Mouse (Mus musculus) cerebellum, adult 9-11 months (tissue): ENCODE measurements around the gene Srsf1.
"Not testable (repeated sequence)": the region's sequence is repeated elsewhere in the genome, so short reads cannot be mapped to it uniquely, and the experiment has no call there.

Experiments
- DNase-seq: peaks from one replicate; pipeline ENCODE4 v3.0.0; 2022

Srsf1 gene

DNA sequence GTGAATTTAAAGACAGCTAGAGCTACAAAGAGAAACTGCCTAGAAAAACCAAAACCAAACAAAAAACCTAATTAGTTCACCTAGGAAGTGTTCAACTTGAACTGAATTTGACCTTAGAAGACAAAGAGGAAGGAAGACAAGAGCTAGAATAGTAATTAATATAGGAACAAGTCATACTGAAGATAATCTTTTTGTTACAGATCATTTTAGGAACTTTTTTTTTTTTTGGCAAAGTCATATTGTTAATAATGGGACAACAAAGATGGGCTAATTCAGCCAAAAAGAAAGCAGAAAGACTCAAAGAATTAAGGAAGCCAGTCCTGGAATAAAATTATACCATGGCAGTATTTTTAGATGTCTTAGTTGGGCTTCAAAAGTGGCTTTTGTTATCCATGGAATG lies 2.9 kb upstream of the Srsf1 start:
- DNase-seq: no peak

DNA sequence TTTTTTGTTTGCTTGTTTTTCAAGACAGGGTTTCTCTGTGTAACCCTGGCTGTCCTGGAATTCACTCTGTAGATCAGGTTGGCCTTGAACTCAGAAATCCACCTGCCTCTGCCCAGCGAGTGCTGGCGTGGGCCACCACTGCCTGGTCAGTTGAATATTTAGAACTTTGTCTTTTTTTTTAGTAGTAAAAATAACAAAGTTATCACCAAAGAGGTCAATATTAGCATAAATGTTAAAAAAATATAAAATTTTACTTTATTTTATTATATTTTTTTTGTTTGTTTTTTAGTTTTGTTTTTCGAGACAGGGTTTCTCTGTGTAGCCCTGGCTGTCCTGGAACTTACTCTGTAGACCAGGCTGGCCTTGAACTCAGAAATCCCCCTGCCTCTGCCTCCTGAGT lies 2.0 kb upstream of the Srsf1 start:
- not testable (repeated sequence) for DNase-seq

DNA sequence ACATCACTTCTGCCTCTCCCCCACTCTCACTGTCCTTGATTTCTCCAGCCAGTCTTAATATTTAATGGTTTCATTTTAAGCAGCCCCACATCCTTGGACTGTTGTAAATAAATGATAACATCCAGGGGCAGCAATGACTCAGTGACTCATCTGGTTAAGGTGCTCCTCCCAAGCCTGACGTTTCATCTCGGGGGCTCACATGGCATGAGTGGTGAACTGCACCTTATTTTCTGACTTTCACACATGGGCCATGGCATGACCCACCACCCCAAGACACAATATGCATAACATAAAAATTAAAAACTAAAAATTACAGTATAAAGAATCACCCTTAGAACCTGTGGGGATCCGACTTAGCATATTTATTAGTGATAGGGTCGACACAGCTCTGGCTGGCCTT lies 1.3 kb upstream of the Srsf1 start:
- no peak for DNase-seq

DNA sequence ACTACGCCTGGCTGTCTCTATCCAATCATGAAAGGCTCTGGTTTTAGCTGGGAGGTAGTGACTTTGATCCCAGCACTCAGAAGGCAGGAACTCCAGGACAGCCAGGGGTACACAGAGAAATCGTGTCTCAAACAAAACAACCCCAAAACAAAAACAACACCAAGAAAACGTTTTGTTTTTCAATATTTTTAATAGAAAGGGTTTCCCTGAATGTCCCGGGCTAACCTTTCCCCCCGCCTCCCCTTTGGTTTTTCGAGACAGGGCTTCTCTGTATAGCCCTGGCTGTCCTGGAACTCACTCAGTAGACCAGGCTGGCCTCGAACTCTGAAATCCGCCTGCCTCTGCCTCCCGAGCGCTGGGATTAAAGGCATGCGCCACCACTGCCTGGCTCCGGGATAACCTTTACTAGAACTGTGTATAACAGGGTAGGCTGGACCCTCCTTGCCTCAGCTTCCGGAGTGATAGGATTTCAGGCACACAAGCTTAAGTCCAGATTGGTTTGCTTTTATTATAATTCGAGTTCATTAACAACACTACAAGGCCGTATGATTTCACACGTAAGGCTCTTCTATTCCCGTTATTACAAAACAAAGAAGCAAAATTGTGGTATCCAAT lies 743 bp upstream of the Srsf1 start:
- DNase-seq: peak; percentile 57

DNA sequence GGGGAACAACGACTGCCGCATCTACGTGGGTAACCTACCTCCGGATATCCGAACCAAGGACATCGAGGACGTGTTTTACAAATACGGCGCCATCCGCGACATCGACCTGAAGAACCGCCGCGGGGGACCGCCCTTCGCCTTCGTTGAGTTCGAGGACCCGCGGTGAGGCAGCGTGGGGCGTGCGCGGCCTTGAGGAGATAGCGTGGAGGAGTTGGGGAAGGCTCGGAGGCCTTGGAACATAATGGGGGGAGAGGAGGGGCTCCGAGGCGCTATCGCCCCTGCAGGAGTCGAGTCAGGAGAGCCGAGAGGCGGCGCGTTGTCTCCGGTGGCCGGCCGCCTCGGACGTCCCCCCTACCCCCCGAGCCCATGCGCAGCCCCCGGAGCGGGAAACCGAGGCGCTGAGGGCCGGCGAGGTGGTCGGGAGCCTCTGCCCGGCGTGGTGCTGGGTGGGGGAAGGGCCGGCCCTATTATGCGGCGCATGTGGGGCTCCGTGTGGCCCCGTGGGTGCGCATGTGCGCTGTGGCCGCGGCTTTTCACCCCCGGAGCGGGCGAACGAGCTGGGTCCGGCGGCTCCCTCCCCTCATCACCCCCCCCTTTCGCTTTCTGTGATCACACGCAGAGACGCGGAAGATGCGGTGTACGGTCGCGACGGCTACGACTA lies 828 bp downstream of the Srsf1 start:
- peak; percentile 79 for DNase-seq

DNA sequence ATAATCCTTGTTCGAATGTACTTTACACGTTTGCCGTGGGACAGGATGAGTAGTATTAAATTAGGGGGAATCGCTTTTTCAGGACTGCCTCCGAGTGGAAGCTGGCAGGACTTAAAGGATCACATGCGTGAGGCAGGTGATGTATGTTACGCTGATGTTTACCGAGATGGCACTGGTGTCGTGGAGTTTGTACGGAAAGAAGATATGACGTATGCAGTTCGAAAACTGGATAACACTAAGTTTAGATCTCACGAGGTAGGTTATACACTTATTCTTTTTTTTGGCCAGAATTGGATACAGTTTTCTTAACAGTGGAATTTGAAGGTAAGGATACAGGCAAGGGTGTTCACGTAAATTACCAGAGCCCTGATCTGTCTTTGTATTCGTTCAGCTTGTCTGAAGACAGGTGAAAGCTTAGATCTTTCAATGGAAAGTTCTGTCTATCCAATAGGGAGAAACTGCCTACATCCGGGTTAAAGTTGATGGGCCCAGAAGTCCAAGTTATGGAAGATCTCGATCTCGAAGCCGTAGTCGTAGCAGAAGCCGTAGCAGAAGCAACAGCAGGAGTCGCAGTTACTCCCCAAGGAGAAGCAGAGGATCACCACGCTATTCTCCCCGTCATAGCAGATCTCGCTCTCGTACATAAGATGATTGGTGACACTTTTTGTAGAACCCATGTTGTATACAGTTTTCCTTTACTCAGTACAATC lies 1.9 kb downstream of the Srsf1 start:
- DNase-seq: peak; percentile 32

DNA sequence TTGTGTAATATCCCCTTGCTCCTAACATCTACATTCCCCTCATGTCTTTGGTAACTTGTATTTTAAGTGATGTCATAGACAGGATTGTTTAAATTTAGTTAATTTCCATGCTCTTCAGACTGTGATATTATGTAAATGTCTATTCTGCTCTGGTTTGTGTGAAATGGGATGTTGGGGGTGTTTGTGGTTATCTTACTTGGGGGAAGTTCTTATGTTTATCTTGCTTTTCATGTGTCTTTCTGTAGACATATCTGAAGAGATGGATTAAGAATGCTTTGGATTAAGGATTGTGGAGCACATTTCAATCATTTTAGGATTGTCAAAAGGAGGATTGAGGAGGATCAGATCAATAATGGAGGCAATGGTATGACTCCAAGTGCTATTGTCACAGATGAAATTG lies 2.6 kb downstream of the Srsf1 start:
- no peak for DNase-seq

DNA sequence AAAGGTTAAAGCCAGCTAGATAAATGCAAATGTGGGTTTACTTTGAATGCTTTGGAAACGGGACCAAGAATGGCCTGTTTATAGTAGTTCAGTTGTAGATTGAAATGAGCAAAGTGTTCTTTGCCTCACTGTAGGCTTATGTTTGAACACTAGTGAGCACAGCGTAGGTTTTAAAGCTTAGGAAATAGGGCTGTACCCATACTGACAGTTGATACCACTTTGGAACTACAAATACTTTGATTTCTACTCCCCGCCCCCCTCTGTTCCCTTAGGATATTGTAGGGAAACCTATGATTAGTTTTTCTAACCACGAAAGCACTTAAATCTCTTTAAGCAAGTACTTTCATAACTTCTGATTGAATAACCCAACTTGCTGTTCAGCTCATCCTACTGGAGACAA lies 5.5 kb downstream of the Srsf1 start:
- no peak for DNase-seq

DNA sequence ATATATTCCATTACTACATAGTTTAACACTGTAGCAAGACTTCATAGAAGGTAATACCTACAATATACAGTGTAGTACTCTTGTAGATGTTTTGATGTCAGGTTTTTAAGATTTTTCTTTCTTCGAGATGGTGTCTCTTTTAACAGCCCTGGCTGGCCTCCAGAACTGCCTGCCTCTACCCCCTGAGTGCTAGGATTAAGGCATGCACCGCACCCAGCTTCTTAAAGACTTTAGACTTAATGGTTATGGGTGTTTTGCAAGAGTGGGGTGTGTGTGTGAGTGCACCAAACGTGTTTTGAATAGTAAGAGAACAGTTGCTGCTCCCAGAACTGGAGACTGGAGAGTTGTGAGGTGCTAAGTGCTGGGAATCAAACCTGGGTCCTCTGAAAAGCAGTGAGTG lies 6.6 kb downstream of the Srsf1 start:
- no peak for DNase-seq

DNA sequence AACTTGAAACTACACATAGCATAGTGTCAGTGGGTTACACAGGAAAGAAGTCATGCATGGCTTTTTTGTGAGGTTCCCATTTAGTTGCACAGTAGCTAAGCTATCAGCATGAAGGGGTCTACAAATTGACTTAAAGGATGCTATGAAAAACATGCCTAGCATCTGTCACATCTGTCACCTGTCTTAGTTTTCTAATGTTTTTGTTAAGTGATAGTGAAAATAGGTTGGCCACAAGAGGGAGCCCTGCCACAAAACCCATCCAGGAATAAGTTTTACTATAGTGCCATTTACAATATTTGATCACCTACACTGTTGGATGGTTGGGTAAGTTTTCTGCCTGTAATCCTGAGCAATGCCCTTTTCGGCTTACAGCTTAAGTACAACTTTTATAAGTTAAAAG lies 7.4 kb downstream of the Srsf1 start:
- no peak for DNase-seq

DNA sequence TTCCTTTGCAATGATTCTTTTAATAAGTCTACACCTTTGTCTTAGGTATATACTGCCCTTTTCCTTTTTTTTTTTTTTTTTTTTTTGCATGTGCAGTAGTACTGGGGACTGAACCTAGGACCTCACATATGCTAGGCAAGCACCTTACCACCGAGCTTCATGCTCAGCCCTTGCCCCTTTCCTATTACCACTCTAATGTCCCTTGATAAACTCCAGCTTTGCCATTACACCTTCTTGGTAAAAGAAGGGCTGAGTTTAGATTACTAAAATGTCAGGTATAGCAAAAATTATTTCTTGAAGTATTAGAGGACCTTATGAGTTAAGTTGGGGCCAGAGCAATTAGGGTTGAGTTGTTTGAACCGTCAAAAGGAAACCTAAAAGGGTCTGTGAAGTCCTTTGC lies 8.6 kb downstream of the Srsf1 start:
- DNase-seq: no peak

DNA sequence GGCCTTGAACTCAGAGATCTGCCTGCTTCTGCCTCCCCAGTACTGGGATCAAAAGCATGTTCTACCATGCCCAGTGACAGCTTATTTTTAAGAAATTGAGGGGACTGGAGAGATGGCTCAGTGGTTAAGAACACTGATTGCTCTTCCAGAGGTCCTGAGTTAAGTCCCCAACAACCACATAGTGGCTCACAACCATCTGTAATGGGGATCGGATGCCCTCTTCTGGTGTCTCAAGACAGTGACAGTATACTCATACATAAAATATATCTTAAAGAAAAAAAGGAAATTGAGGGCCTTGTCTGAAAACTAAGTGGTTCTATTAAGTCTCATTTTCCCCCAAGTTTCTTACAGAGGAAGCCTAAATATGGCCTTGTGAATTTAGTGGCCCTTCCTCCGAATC lies 10.6 kb downstream of the Srsf1 start:
- no peak for DNase-seq

DNA sequence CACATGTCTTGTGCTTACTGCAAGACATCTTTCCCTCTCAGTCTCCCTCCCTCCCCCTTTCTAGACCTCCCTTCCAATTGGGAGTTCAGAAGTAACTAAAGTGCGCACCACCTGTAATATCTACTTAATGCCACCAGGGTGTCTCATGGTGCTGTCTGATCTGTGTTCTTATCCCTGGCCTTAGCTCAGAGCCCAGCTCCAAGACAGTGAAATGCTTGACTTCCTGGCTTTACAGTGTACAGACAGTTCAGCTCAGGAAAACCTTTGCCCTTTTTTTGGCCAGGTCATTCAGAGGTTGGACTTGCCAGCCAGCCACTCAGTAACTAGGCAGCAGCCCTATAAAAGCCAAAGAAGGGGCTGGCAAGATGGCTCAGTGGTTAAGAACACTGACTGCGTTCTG lies 12.0 kb downstream of the Srsf1 start:
- DNase-seq: peak; percentile 61

DNA sequence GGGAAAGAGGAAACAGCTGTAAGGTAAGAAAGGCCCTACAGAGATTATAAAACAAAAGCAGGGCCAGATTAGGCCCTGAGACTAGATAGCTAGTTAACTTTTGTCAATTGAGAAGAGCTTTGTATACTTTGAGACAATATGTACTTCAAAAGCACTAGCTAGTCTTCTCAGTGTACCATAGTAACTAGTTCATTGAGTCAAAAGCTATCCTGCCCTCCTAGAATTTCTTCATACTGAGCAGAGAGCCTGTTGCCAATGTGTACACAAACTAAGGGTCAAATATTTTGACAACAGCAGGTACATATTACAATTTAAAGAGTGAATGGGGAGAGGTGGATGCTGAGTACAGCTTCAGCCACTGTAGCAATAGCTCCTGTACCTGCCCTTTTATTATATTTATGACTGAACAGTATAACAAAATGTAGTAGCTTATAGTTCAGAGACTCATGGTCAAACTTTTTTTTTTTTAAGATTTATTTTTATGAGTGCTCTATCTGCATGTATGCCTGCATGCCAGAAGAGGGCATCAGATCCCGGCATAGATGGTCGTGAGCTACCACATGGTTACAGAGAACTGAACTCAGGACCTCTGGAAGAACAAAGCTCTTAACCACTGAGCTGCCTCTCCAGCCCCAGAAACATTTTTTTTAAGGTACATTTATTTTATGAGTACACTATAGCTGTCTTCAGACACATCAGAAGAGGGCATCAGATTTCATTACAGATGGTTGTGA lies 14.9 kb downstream of the Srsf1 start:
- no peak for DNase-seq

DNA sequence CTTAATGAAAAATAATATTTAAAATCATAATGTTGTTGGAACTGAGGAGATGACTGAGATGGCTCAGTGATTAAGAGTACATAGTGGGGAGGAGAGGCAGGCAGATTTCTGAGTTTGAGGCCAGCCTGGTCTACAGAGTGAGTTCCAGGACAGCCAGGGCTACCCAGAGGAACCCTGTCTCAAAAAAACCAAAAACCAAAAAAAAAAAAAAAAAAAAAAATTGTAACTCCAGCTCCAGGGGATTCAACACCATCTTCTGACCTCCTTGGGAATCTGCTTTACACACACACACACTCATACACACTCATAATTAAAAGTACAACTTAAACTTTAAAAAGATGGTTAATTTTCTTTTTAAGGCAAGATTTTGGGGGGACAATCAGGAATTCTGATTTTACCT lies 18.6 kb downstream of the Srsf1 start:
- DNase-seq: no peak

DNA sequence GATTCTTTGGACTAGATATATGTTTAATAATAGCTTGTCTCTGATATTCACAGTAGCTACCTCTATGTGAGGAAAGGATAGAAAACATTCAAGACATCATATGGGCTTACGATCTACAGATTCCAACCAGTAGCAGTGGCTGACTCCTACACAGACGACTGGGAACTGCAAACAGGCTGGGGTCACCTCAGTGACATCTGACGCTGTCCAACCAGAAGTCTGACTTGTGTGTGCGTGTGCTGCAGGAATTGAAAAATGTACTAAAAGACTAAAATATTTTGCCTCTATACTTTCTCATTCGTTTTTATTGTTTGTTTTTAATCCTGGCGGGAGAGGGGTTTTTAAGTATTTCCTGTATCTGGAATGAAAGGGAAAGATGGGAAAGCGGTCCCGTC lies 20.0 kb downstream of the Srsf1 start:
- no peak for DNase-seq

DNA sequence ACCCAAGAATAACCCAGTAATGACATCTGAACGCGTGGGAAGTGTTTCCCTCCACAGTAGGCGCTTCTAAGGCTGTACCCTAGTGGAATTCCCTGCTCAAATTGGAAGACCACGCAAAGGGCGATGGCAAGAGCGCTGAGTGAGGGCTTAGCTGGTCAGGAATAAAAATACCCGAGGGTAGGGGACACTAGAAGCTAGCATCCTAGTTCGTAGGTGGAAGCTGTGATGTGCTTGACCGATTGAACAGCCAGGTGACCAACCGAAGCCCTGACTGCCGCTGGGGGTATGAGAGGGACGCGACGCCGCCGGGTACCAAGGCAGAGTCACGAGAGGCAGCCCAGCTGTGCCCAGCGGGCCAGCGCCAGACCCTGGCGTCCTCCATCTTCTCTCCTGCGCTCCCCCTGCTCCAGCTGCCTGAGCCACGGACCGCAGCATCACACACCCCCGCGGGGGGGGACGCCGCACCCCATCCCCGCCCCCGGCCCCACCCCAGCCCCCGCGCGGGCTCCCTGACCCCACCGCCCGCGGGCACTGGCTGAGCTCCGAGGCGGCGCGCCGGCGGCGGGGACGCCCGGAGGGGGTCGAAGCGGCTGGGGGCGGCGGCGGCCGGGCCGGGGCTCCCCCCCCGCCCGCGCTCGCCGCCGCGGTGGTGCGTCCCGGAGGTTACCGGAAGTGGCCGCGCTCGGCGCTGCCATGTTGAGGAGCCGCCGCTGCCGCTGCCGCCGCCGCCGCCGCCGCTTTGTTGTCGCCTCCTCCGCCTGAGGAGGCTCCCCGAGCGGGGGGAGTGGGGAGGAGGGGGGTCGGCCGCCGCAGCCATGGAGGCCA lies 20.6 kb downstream of the Srsf1 start, which contains the start of gene Vezf1:
Gene Vezf1, plus strand, starts transcription at position 694 of the 825 bp plus-strand sequence.
- DNase-seq: peak; percentile 81

DNA sequence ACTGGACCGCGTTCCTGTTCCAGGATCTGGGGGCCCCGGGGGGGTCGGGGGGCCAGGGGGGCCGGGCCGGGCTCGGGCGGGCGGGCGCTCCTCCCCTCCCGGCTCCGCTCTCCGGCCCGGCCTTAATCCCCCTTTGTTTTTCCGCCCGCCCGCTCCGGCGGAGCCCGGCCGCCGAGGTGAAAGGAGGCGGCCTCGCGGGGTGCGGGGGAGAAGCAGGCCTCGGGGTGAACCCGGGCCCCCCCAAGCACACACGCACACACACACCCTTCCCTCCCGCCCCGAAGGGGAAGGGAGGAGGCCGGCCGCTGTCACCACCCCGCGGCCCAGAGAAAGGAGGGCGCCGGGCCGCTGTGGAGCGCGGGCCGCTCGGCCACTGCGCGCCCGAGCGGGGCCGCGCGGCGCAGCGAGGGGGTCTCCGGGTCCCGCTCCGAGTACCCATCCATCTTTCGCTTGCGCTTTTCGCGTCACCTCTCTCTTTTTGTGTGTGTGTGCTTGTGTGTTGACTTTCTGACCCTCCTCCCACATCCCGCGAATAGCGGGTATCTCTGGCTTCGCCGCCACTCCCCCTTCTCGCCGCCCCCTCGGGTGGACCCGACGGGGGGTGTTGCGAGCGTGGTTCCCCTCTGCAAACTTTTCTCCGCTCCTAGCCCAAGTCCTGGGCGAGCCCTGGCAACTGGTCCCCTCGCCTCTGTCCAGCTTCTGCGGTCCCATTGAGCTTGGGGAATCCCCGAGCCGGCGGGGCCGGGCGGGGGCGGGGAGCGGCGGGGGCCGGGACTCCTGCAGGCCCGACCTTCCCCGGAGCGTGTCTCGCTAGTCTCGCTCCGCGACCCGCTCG lies 21.5 kb downstream of the Srsf1 start:
- DNase-seq: peak; percentile 74

DNA sequence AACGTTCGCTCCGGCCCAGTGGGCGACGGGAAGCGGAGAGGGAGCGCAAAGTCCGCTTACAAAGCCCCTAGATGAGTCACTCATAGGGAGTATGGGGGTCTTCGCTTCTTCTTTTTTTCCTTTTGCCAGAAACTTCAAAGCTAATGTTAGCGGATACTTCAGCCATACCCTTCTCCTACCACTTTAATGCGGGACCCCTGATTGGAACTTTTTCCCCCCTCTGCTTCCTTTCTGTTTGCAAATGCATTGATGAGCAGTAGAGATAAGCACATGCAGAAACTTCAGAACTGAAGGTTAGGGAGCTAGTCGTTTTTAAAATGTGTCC lies 22.0 kb downstream of the Srsf1 start:
- DNase-seq: no peak

DNA sequence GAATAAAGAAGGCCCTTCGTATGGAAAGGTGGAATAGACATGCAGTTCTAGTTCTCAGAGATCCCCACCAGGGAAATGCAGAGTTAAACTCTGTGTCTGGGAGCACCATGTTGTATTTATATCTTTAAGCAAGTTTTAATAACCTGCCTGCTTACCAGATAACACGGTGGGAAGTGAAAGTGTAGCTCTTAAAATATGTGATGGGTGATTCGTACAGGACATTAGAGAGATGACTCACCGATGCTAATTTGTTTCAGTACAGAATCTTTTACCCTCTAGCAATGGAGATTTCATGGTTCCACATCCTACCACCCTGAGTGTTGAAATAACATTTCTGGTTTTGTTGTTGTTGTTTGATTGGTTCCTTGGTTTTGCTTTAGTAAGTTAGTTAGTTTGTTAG lies 23.2 kb downstream of the Srsf1 start:
- DNase-seq: no peak

DNA sequence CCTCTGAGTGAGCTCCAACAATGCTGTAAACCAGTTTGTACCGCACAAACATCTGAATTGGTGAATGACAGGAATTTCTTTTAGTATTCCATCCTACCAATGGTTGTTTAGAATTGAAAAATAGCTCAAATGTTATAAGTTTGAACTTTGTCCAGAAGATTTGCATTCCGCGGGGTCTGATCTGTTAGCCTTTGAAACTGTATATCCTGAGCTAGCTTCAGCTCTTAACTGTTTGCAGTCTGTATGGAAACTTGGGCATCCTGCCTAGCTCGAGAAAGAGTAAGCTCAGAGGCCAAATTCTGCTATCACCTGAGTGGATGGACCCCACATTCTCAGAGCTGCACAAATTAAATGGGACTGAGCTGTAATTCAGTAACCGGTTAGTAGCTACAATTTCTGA lies 23.9 kb downstream of the Srsf1 start:
- no peak for DNase-seq

DNA sequence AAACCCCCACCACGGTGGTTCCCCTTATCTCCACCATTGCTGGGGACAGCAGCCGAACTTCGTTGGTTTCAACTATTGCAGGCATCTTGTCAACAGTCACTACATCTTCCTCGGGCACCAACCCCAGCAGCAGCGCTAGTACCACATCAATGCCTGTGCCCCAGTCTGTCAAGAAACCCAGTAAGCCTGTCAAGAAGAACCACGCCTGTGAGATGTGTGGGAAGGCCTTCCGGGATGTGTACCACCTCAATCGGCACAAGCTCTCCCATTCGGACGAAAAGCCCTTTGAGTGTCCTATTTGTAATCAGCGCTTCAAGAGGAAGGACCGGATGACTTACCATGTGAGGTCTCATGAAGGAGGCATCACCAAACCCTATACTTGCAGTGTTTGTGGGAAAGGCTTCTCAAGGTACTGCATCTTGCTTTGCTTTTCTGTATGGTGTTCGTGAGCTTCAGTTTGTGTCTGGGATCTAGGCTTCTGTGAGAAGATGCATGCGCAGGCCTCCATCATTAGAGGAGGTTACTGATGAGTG lies 26.2 kb downstream of the Srsf1 start:
- DNase-seq: no peak
